24 mouse cellular contexts compared by ENCODE assay signal in genomic region chr3:51137730-51138312, GRCm38 (mm10).
DNase-seq lines count a peak whose midpoint lies in the region; ATAC-seq and TF ChIP-seq lines count a peak whose summit lies in the region.
"Had no signal": no experiment of that assay in that cellular context is flagged by ENCODE, and none has a peak within 500 bp of the region (broad histone marks: within the 10 kb centered on the region; RNA-seq: fewer than 3 reads in every experiment).

No protein-coding gene starts in this region.

- H3K4me2 ChIP-seq in hindbrain, embryonic 13.5 days, result no peak overlapping the region
- H3K4me2 ChIP-seq in midbrain, postnatal 0 days (ENCODE audit: low read depth, low read length, poor library complexity, severe bottlenecking), result no peak overlapping the region
- no peak overlapping the region for H3K4me2 ChIP-seq in neural tube, embryonic 14.5 days (ENCODE audit: low read depth, low read length)
- H3K4me2 ChIP-seq: embryonic facial prominence, embryonic 13.5 days; forebrain, embryonic 12.5 days had no signal

- no peak for DNase-seq in hindbrain, embryonic 10.5 days (ENCODE audit: low spot score)
- DNase-seq in midbrain, postnatal 0 days (ENCODE audit: low spot score), result peak; percentile 32
- no peak for DNase-seq in midbrain, embryonic 10.5 days (ENCODE audit: low spot score)
- DNase-seq in layer of hippocampus, postnatal 36 days, result no peak
- DNase-seq: adrenal gland, postnatal 25 days; cerebellum, adult 18-20 months; cerebellum, postnatal 10 days; gastrocnemius, postnatal 14 days; heart, postnatal 14 days; kidney, adult 8-10 months; liver; lung, adult 2 months; lung, postnatal 10 days; thymus, adult 2 months; thymus, postnatal 36 days had no signal

- 66% methylated on average over 8 of the region's 8 CpGs for WGBS in hindbrain, embryonic 13.5 days
- WGBS in hindbrain, embryonic 10.5 days, result 91% methylated on average over 8 of the region's 8 CpGs
- WGBS in midbrain, postnatal 0 days, result 69% methylated on average over 8 of the region's 8 CpGs
- WGBS in midbrain, embryonic 10.5 days, result 90% methylated on average over 8 of the region's 8 CpGs
- WGBS in neural tube, embryonic 14.5 days, result 37% methylated on average over 7 of the region's 8 CpGs

- H3K4me1 ChIP-seq in hindbrain, embryonic 13.5 days (replicated peaks), result peaks cover 14% of the 10 kb centered on the region
- no peaks in the 10 kb centered on the region for H3K4me1 ChIP-seq in hindbrain, embryonic 10.5 days (replicated peaks)
- H3K4me1 ChIP-seq in midbrain, postnatal 0 days (ENCODE audit: insufficient read depth, low read length), result no peaks in the 10 kb centered on the region
- peaks cover 10% of the 10 kb centered on the region for H3K4me1 ChIP-seq in midbrain, embryonic 10.5 days
- no peaks in the 10 kb centered on the region for H3K4me1 ChIP-seq in neural tube, embryonic 14.5 days (ENCODE audit: control insufficient read depth, insufficient read depth, low read length)

- no peak overlapping the region for H3K9ac ChIP-seq in hindbrain, embryonic 13.5 days
- H3K9ac ChIP-seq in midbrain, postnatal 0 days (replicated peaks; ENCODE audit: low read length, poor library complexity, severe bottlenecking), result no peak overlapping the region
- no peak overlapping the region for H3K9ac ChIP-seq in neural tube, embryonic 14.5 days (replicated peaks; ENCODE audit: low read depth, low read length)
- H3K9ac ChIP-seq: embryonic facial prominence, embryonic 13.5 days; forebrain, embryonic 12.5 days; liver, embryonic 14.5 days had no signal

- H3K36me3 ChIP-seq in hindbrain, embryonic 13.5 days, result no peaks in the 10 kb centered on the region
- H3K36me3 ChIP-seq in hindbrain, embryonic 10.5 days, result no peaks in the 10 kb centered on the region
- no peaks in the 10 kb centered on the region for H3K36me3 ChIP-seq in midbrain, postnatal 0 days (ENCODE audit: insufficient read depth, low read length)
- H3K36me3 ChIP-seq in midbrain, embryonic 10.5 days, result no peaks in the 10 kb centered on the region
- no peaks in the 10 kb centered on the region for H3K36me3 ChIP-seq in neural tube, embryonic 14.5 days (ENCODE audit: control insufficient read depth, insufficient read depth, low read length)
- H3K36me3 ChIP-seq: embryonic facial prominence, embryonic 13.5 days; forebrain, embryonic 12.5 days had no signal

- H3K27me3 ChIP-seq in hindbrain, embryonic 13.5 days, result no peaks in the 10 kb centered on the region
- no peaks in the 10 kb centered on the region for H3K27me3 ChIP-seq in hindbrain, embryonic 10.5 days (ENCODE audit: insufficient read depth, poor library complexity, severe bottlenecking)
- H3K27me3 ChIP-seq in midbrain, postnatal 0 days (ENCODE audit: insufficient read depth, low read length), result no peaks in the 10 kb centered on the region
- H3K27me3 ChIP-seq in midbrain, embryonic 10.5 days (ENCODE audit: low read depth, poor library complexity, severe bottlenecking), result no peaks in the 10 kb centered on the region
- no peaks in the 10 kb centered on the region for H3K27me3 ChIP-seq in neural tube, embryonic 14.5 days (ENCODE audit: control insufficient read depth, insufficient read depth, low read length)
- H3K27me3 ChIP-seq: embryonic facial prominence, embryonic 13.5 days; forebrain, embryonic 12.5 days had no signal

- H3K27ac ChIP-seq in hindbrain, embryonic 13.5 days, result peak overlapping the region; percentile 58; the same call in 1 of the 2 replicates
- no peak overlapping the region for H3K27ac ChIP-seq in hindbrain, embryonic 10.5 days
- H3K27ac ChIP-seq in midbrain, postnatal 0 days (ENCODE audit: low read depth, low read length), result no peak overlapping the region
- H3K27ac ChIP-seq in midbrain, embryonic 10.5 days (replicated peaks), result no peak overlapping the region
- H3K27ac ChIP-seq in neural tube, embryonic 14.5 days (ENCODE audit: low read depth, low read length), result peak overlapping the region; percentile 8; the same call in 1 of the 2 replicates
- H3K27ac ChIP-seq: embryonic facial prominence, embryonic 13.5 days; forebrain, embryonic 12.5 days; kidney, postnatal 0 days; liver, embryonic 14.5 days; macrophage had no signal

- no peaks in the 10 kb centered on the region for H3K9me3 ChIP-seq in hindbrain, embryonic 13.5 days
- 0 out of 2 replicates have a peak, but pooled peaks cover 5% of the 10 kb centered on the region for H3K9me3 ChIP-seq in hindbrain, embryonic 10.5 days
- no peaks in the 10 kb centered on the region for H3K9me3 ChIP-seq in midbrain, postnatal 0 days (ENCODE audit: low read length)
- H3K9me3 ChIP-seq in midbrain, embryonic 10.5 days (replicated peaks), result peaks cover 5% of the 10 kb centered on the region; the same call in 1 of the 2 replicates
- H3K9me3 ChIP-seq in neural tube, embryonic 14.5 days (ENCODE audit: control insufficient read depth, low read length), result no peaks in the 10 kb centered on the region
- H3K9me3 ChIP-seq: forebrain, embryonic 12.5 days had no signal

- peak; percentile 73 for ATAC-seq in hindbrain, embryonic 13.5 days (ENCODE audit: low FRiP score)
- no peak for ATAC-seq in midbrain, postnatal 0 days (ENCODE audit: low FRiP score)
- ATAC-seq in neural tube, embryonic 14.5 days (ENCODE audit: low read depth), result peak; percentile 81
- ATAC-seq in monocyte, adult 5-6 weeks (replicated peaks; ENCODE audit: insufficient number of reproducible peaks, low FRiP score, low TSS enrichment, poor library complexity, severe bottlenecking), result no peak
- ATAC-seq: intestine, embryonic 16.5 days had no signal

- H3K4me3 ChIP-seq in hindbrain, embryonic 13.5 days, result no peak overlapping the region
- no peak overlapping the region for H3K4me3 ChIP-seq in hindbrain, embryonic 10.5 days
- no peak overlapping the region for H3K4me3 ChIP-seq in midbrain, postnatal 0 days (ENCODE audit: low read depth, low read length)
- no peak overlapping the region for H3K4me3 ChIP-seq in midbrain, embryonic 10.5 days
- no peak overlapping the region for H3K4me3 ChIP-seq in neural tube, embryonic 14.5 days (ENCODE audit: low read depth, low read length)
- H3K4me3 ChIP-seq: embryonic facial prominence, embryonic 13.5 days; forebrain, embryonic 12.5 days had no signal

- no peak for TF ChIP-seq CTCF in midbrain, postnatal 0 days (IDR thresholded peaks at IDR 0.05)

Comparison
In these comparisons a context has a peak if more than half of its experiments do, and no peak if none do; other contexts are left out.
1. H3K27ac ChIP-seq: peak in hindbrain, embryonic 13.5 days (single experiment) and neural tube, embryonic 14.5 days (single experiment); none in hindbrain, embryonic 10.5 days (single experiment), midbrain, postnatal 0 days (single experiment) and midbrain, embryonic 10.5 days (single experiment).
2. ATAC-seq: peak in hindbrain, embryonic 13.5 days (single experiment) and neural tube, embryonic 14.5 days (single experiment); none in midbrain, postnatal 0 days (single experiment) and monocyte, adult 5-6 weeks (single experiment).